In genomic region chr2:71531124-71531590, GRCm38 (mm10) we compare ENCODE assay signal across 14 mouse cellular contexts. TPM values are rescaled to one million over a fixed set of nuclear protein-coding genes. Genes with fewer than 3 reads are reported as not detected.
DNase-seq lines count a peak whose midpoint lies in the region; ATAC-seq and TF ChIP-seq lines count a peak whose summit lies in the region.
"Had no signal": no experiment of that assay in that cellular context is flagged by ENCODE, and none has a peak within 500 bp of the region (broad histone marks: within the 10 kb centered on the region; RNA-seq: fewer than 3 reads in every experiment).

No protein-coding gene starts in this region.

- H3K27me3 ChIP-seq in forebrain, embryonic 16.5 days (replicated peaks; ENCODE audit: control insufficient read depth, insufficient read depth, low read length) = peaks cover 33% of the 10 kb centered on the region
- peaks cover 84% of the 10 kb centered on the region for H3K27me3 ChIP-seq in midbrain, embryonic 15.5 days (replicated peaks)
- peaks cover 95% of the 10 kb centered on the region for H3K27me3 ChIP-seq in kidney, embryonic 14.5 days (ENCODE audit: control insufficient read depth, insufficient read depth, low read length)

- ATAC-seq in forebrain, embryonic 16.5 days = no peak
- ATAC-seq in midbrain, embryonic 15.5 days (replicated peaks) = no peak
- ATAC-seq in kidney, embryonic 14.5 days (ENCODE audit: low FRiP score, low TSS enrichment) = no peak

- no peak overlapping the region for H3K27ac ChIP-seq in left cerebral cortex, adult 2 months
- peak overlapping the region; percentile 97 for H3K27ac ChIP-seq in forebrain, embryonic 16.5 days (ENCODE audit: low read length)
- peak overlapping the region; percentile 25; the same call in 1 of the 2 replicates for H3K27ac ChIP-seq in midbrain, embryonic 15.5 days
- H3K27ac ChIP-seq in kidney, embryonic 14.5 days (ENCODE audit: low read depth, low read length) = no peak overlapping the region
- H3K27ac ChIP-seq: heart, embryonic 15.5 days; liver, embryonic 14.5 days had no signal

- no peaks in the 10 kb centered on the region for H3K36me3 ChIP-seq in forebrain, embryonic 16.5 days (ENCODE audit: control insufficient read depth, insufficient read depth)
- H3K36me3 ChIP-seq in midbrain, embryonic 15.5 days (replicated peaks) = no peaks in the 10 kb centered on the region
- no peaks in the 10 kb centered on the region for H3K36me3 ChIP-seq in kidney, embryonic 14.5 days (ENCODE audit: control insufficient read depth, insufficient read depth, low read length)
- H3K36me3 ChIP-seq: heart, embryonic 15.5 days had no signal

- no peaks in the 10 kb centered on the region for H3K9me3 ChIP-seq in forebrain, embryonic 16.5 days (ENCODE audit: control insufficient read depth, low read length)
- no peaks in the 10 kb centered on the region for H3K9me3 ChIP-seq in midbrain, embryonic 15.5 days
- no peaks in the 10 kb centered on the region for H3K9me3 ChIP-seq in kidney, embryonic 14.5 days (ENCODE audit: control insufficient read depth, low read length)
- H3K9me3 ChIP-seq: heart, embryonic 15.5 days had no signal

- H3K4me2 ChIP-seq in forebrain, embryonic 16.5 days (ENCODE audit: low read length) = peak overlapping the region; percentile 71
- peak overlapping the region; percentile 5; the same call in 1 of the 2 replicates for H3K4me2 ChIP-seq in midbrain, embryonic 15.5 days
- H3K4me2 ChIP-seq in kidney, embryonic 14.5 days (replicated peaks; ENCODE audit: low read depth, low read length) = no peak overlapping the region

- H3K4me1 ChIP-seq in forebrain, embryonic 16.5 days (replicated peaks; ENCODE audit: control insufficient read depth, insufficient read depth, low read length) = peaks cover 16% of the 10 kb centered on the region
- peaks cover 18% of the 10 kb centered on the region for H3K4me1 ChIP-seq in midbrain, embryonic 15.5 days
- H3K4me1 ChIP-seq in kidney, embryonic 14.5 days (ENCODE audit: control insufficient read depth, insufficient read depth, low read length) = peaks cover 4% of the 10 kb centered on the region; the same call in 1 of the 2 replicates

- 0 out of 2 replicates have a peak overlapping the region, but pooled peaks have one; percentile 2 for H3K4me3 ChIP-seq in left cerebral cortex, adult 2 months
- peak overlapping the region; percentile 55 for H3K4me3 ChIP-seq in forebrain, embryonic 16.5 days (replicated peaks; ENCODE audit: low read length)
- H3K4me3 ChIP-seq in midbrain, embryonic 15.5 days = peak overlapping the region; percentile 32
- H3K4me3 ChIP-seq in kidney, embryonic 14.5 days (ENCODE audit: low read length) = no peak overlapping the region
- H3K4me3 ChIP-seq: megakaryocyte, embryonic 14.5 days had no signal

- intact Hi-C loops in left cerebral cortex, adult 2 months (cut with DNase I) = loop anchor here (5.0 kb wide), 1 partner anchor 1746 kb away; no protein-coding TSS in a partner anchor

- TF ChIP-seq CTCF in left cerebral cortex, adult 2 months (IDR thresholded peaks at IDR 0.05) = no peak

- 5% methylated on average over 12 of the region's 12 CpGs for WGBS in forebrain, embryonic 16.5 days
- 0% methylated on average over 12 of the region's 12 CpGs for WGBS in midbrain, embryonic 15.5 days
- WGBS in kidney, embryonic 14.5 days = under 1% methylated on average over 12 of the region's 12 CpGs

- DNase-seq in left cerebral cortex, adult 2 months (ENCODE audit: extremely low spot score in 1 of 2, low spot score in 2 of 2) = no peak
- DNase-seq in left cerebral cortex, adult 8-10 months (ENCODE audit: low spot score in 2 of 2) = no peak
- DNase-seq in embryo, embryonic 11 days = peak; percentile 5
- no peak for DNase-seq in c-Kit-positive CD71-positive TER-119-positive erythroid progenitor cells, embryonic 14.5 days (ENCODE audit: low spot score)
- no peak for DNase-seq in B cell, adult 2 months
- DNase-seq: adrenal gland, postnatal 14 days; cerebellum, adult 9-10 months; spleen, adult 18-20 months had no signal

- H3K9ac ChIP-seq in forebrain, embryonic 16.5 days (replicated peaks; ENCODE audit: low read depth, low read length) = peak overlapping the region; percentile 75
- no peak overlapping the region for H3K9ac ChIP-seq in midbrain, embryonic 15.5 days
- no peak overlapping the region for H3K9ac ChIP-seq in kidney, embryonic 14.5 days (ENCODE audit: low read depth, low read length)
- H3K9ac ChIP-seq: heart, embryonic 15.5 days; liver, embryonic 14.5 days had no signal

RNA-seq across cellular contexts. Expression of gene Dlx1, which starts 3.2 kb away (rescaled TPM):
- total RNA-seq in left cerebral cortex, adult 2 months (2021) = 10 to 100 TPM; 21.1 to 25.3 TPM
- 10 to 100 TPM; 17.8 to 23.6 (median 19.4) TPM for total RNA-seq in left cerebral cortex, adult 8-10 months (2022)
- polyA plus RNA-seq in forebrain, embryonic 16.5 days (2015; fragmentation: Nextera tagmentation; extraction: Ambion mirVana) = 232 and 239 TPM in 2 replicates
- polyA plus RNA-seq in midbrain, embryonic 15.5 days (2015; fragmentation: Nextera tagmentation; extraction: Ambion mirVana) = 44.3 and 55.9 TPM in 2 replicates
- not detected in 2 replicates for polyA plus RNA-seq in kidney, embryonic 14.5 days (2014; fragmentation: Nextera tagmentation; extraction: Ambion mirVana)

RNA-seq across cellular contexts. Expression of gene Dlx2, which starts 15.4 kb away (rescaled TPM):
- total RNA-seq in left cerebral cortex, adult 2 months (2021) = 1 to 10 TPM; 5.7 to 6.9 TPM
- 1 to 10 TPM; 4.8 to 8.6 (median 6.8) TPM for total RNA-seq in left cerebral cortex, adult 8-10 months (2022)
- 45.2 and 49.8 TPM in 2 replicates for polyA plus RNA-seq in forebrain, embryonic 16.5 days (2015; fragmentation: Nextera tagmentation; extraction: Ambion mirVana)
- 8.0 and 10.7 TPM in 2 replicates for polyA plus RNA-seq in midbrain, embryonic 15.5 days (2015; fragmentation: Nextera tagmentation; extraction: Ambion mirVana)
- polyA plus RNA-seq in kidney, embryonic 14.5 days (2014; fragmentation: Nextera tagmentation; extraction: Ambion mirVana) = not detected in 2 replicates

Comparison
In these comparisons a context has a peak if more than half of its experiments do, and no peak if none do; other contexts are left out.
1. H3K27ac ChIP-seq: peak in forebrain, embryonic 16.5 days (single experiment) and midbrain, embryonic 15.5 days (single experiment); none in left cerebral cortex, adult 2 months (single experiment) and kidney, embryonic 14.5 days (single experiment).
2. RNA of gene Dlx1, which starts 3.2 kb away (polyA plus RNA-seq): 232 to 239 TPM in forebrain, embryonic 16.5 days and 44.3 to 55.9 TPM in midbrain, embryonic 15.5 days; not detected in kidney, embryonic 14.5 days; every median in the first group is over 10 times any median in the second.